Mouse (Mus musculus) thymus, postnatal 36 days (tissue): ENCODE data around the gene Krtap10-4.
"Not testable (repeated sequence)": the region's sequence is repeated elsewhere in the genome, so short reads cannot be mapped to it uniquely, and the experiment has no call there.

ENCODE experiments used
- DNase-seq, 2 experiments: peaks; one replicate each; pipeline ENCODE4 v3.0.0; 2022; ENCODE audit warnings: mixed read lengths in 2 of 2

Krtap10-4 gene

DNA sequence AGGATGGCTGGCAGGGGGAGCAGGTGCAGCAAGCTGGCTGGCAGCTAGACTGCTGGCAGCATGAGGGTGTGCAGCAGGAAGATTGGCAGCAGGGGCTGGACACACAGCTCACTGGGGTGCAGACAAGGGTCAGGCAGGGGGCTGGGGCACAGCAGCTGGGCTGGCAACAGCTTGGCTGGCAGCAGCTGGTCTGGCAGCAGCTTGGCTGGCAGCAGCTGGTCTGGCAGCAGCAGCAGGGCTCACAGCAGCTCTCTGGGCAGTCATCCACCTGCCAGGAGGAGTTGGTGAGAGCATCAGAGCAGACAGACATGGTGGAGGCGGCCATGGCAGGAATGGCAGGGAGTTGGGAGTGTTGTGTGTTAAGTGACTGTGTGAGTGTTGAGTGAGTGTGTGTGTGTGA is 39.0 kb downstream of the Krtap10-4 start, which contains the start of gene Gm7137:
Gene Gm7137 (minus strand): TSS at position 325 of the 400 bp plus-strand sequence.
- DNase-seq: not testable (repeated sequence)

DNA sequence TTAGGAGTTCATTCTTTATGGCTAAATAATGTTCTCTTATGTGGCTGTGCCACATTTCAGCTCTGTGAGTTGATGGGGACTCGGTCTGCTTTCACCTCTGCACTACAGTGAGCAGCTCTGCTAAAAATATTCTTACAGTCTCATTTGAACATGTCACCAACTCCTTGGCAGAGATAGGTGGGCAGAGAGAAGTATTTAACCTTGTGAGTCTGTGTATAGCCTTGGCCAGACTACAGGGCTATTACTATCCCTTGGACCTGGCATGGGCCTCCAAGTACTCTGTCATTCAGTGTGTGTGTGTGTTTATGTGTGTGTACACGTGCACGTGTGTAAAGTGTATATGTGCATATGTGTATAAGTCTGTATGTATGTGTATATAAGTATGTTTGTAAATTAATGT is 43.5 kb downstream of the Krtap10-4 start:
- DNase-seq: not testable (repeated sequence)

DNA sequence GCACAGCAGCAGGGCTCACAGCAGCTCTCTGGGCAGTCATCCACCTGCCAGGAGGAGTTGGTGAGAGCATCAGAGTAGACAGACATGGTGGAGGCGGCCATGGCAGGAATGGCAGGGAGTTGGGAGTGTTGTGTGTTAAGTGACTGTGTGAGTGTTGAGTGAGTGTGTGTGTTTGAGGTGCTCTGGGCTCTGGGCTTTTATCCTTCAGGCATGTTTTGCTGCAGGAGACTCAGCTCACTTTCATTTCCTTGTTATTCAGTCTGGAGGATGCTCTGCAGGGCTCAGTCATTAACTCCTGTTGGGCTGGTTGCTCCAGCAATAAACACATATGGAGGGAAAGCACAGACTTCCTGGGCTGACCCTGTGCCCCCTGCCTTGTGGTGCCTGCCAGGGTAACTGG is 44.5 kb downstream of the Krtap10-4 start, which contains the start of gene Gm3250:
Gene Gm3250 (minus strand): TSS at position 101 of the 400 bp plus-strand sequence.
- DNase-seq: not testable (repeated sequence)

DNA sequence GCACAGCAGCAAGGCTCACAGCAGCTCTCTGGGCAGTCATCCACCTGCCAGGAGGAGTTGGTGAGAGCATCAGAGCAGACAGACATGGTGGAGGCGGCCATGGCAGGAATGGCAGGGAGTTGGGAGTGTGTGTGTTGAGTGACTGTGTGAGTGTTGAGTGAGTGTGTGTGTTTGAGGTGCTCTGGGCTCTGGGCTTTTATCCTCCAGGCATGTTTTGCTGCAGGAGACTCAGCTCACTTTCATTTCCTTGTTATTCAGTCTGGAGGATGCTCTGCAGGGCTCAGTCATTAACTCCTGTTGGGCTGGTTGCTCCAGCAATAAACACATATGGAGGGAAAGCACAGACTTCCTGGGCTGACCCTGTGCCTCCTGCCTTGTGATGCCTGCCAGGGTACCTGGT is 50.1 kb downstream of the Krtap10-4 start, which contains the start of gene Gm7138:
Gene Gm7138 (minus strand): TSS at position 101 of the 400 bp plus-strand sequence.
- not testable (repeated sequence) for DNase-seq
